Mouse (Mus musculus) olfactory bulb, adult 2 months (tissue): ENCODE measurements around the gene Ccr9.
"Not testable (repeated sequence)": the region's sequence is repeated elsewhere in the genome, so short reads cannot be mapped to it uniquely, and the experiment has no call there.

Experiments used
- CTCF ChIP-seq: fragments of 200-500 bp; IDR thresholded peaks from 2 replicates; pipeline ENCODE4 v1.5.1; 2012; ENCODE audit warnings: low read depth, mild to moderate bottlenecking, low read length, moderate library complexity; ENCODE audit not compliant: insufficient read depth
- POLR2A ChIP-seq: fragments of 200-500 bp; IDR thresholded peaks from 2 replicates; pipeline ENCODE4 v1.6.1; 2012; ENCODE audit warnings: mild to moderate bottlenecking, low read depth, low read length, moderate library complexity; ENCODE audit not compliant: insufficient read depth

GRCm38 (mm10) chr9:123773299-123773698 lies 95.1 kb downstream of the Ccr9 start:
- TF ChIP-seq CTCF, POLR2A: not testable (repeated sequence)
